Mouse (Mus musculus) brain, adult 2 months (tissue): ENCODE results near the gene Arl5c.
A peak's percentile ranks its signal among the peaks of the same experiment; 100 is the strongest.

Source experiments
- DNase-seq: peaks from one replicate; pipeline ENCODE4 v3.0.0; 2011; ENCODE audit warnings: low read depth, low spot score

Gene Arl5c

GRCm38 (mm10) chr11:97996691-97997090 lies 710 bp upstream of the Arl5c start:
- no peak for DNase-seq

GRCm38 (mm10) chr11:97994539-97995100 lies 1.4 kb downstream of the Arl5c start:
- DNase-seq, result peak; percentile 74

- DNase-seq, result peak; percentile 94
Observed at GRCm38 (mm10) chr11:97988530-97989096, 7.4 kb downstream of the Arl5c start.

GRCm38 (mm10) chr11:97987551-97988526 lies 8.1 kb downstream of the Arl5c start:
- peak; percentile 95 for DNase-seq

GRCm38 (mm10) chr11:97986738-97987465 lies 9.1 kb downstream of the Arl5c start:
- no peak for DNase-seq

GRCm38 (mm10) chr11:97985727-97986677 lies 10.0 kb downstream of the Arl5c start, which contains the start of gene Plxdc1:
Plxdc1 (minus strand) TSS chr11:97986444.
- peak; percentile 51 for DNase-seq

GRCm38 (mm10) chr11:97983983-97984382 lies 12.0 kb downstream of the Arl5c start:
- no peak for DNase-seq

GRCm38 (mm10) chr11:97983506-97983905 lies 12.5 kb downstream of the Arl5c start:
- no peak for DNase-seq

- DNase-seq, result no peak
Observed at GRCm38 (mm10) chr11:97982721-97983120, 13.3 kb downstream of the Arl5c start.

GRCm38 (mm10) chr11:97980531-97980966 lies 15.4 kb downstream of the Arl5c start:
- DNase-seq, result no peak

- DNase-seq, result no peak
Observed at GRCm38 (mm10) chr11:97979824-97980495, 16.0 kb downstream of the Arl5c start.

GRCm38 (mm10) chr11:97978392-97978791 lies 17.6 kb downstream of the Arl5c start:
- DNase-seq, result no peak

GRCm38 (mm10) chr11:97977797-97978196 lies 18.2 kb downstream of the Arl5c start:
- no peak for DNase-seq

- no peak for DNase-seq
Observed at GRCm38 (mm10) chr11:97974746-97975145, 21.2 kb downstream of the Arl5c start.

GRCm38 (mm10) chr11:97974141-97974540 lies 21.8 kb downstream of the Arl5c start:
- no peak for DNase-seq

GRCm38 (mm10) chr11:97972434-97972833 lies 23.5 kb downstream of the Arl5c start:
- no peak for DNase-seq

- DNase-seq, result peak; percentile 96
Observed at GRCm38 (mm10) chr11:97971232-97971631, 24.7 kb downstream of the Arl5c start.

- DNase-seq, result no peak
Observed at GRCm38 (mm10) chr11:97970771-97971170, 25.2 kb downstream of the Arl5c start.

GRCm38 (mm10) chr11:97968385-97968784 lies 27.6 kb downstream of the Arl5c start:
- DNase-seq, result no peak

GRCm38 (mm10) chr11:97967114-97967513 lies 28.9 kb downstream of the Arl5c start:
- peak; percentile 55 for DNase-seq
